Mouse (Mus musculus): ENCODE results near the gene Lypla2.

- TF ChIP-seq MAFK (IDR thresholded peaks at IDR 0.05; ENCODE audit: insufficient read depth, low read depth, low read length) (no peak), HCFC1 (IDR thresholded peaks at IDR 0.05; ENCODE audit: borderline replicate concordance, insufficient read depth, low read length) (no peak), CHD2 (IDR thresholded peaks at IDR 0.05; ENCODE audit: low read depth, low read length) (no peak)
Measured at GRCm38 (mm10) chr4:135986301-135986942, 14.0 kb upstream of the Lypla2 start.

All from ES-E14 (cell line).